Mouse (Mus musculus): ENCODE data around the gene Rab17. TPM values are rescaled to one million over a fixed set of nuclear protein-coding genes. Genes with fewer than 3 reads are reported as not detected.

Rab17 gene
- polyA plus RNA-seq (2012; fragmentation: generic; extraction: Trizol) = 0.02 TPM
- long read RNA-seq, experiment 1 = 0 reads
- long read RNA-seq, experiment 2 = 0 reads

DNA sequence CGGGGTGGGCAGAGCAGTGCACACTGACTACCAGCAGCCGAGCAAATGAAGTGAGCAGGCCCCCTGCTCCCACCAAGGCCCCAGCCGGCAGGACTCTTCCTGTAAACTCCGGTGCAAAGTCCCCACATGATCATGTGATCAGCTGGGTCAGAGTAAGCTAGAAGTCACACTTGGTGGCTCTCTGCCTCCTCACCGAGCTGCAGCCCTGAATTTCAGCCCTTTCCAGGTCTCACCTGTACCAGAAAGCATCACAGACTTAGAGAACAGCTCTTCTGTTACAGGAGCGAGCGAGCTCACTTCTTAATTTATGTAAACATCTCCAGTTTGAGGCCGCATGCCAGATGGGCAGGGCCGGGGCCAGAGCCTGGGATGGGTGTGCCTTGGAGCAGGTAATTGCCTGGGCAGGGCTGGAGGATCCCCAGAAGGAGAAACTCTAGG, at the start of gene Rab17:
Rab17 (minus strand) TSS at position 315 of the 438 bp plus-strand sequence.
- no peaks in the 10 kb centered on the region for H3K27me3 ChIP-seq (ENCODE audit: control insufficient read depth, insufficient read depth, insufficient read length)
- no peaks in the 10 kb centered on the region for H3K79me3 ChIP-seq (ENCODE audit: low read depth)
- no peak within 1 kb of the TSS for H3ac ChIP-seq (ENCODE audit: control insufficient read depth, insufficient read length, low read depth)
- TF ChIP-seq MYOD1 (IDR thresholded peaks at IDR 0.05; ENCODE audit: control insufficient read depth, insufficient read length, low read depth) (no peak), CEBPB (IDR thresholded peaks at IDR 0.05; ENCODE audit: low read depth) (no peak), USF1 (IDR thresholded peaks at IDR 0.05; ENCODE audit: low read depth) (no peak), MYOG (IDR thresholded peaks at IDR 0.05; ENCODE audit: control insufficient read depth, extremely low read depth, insufficient read length) (no peak), FOSL1 (IDR thresholded peaks at IDR 0.05; ENCODE audit: insufficient read depth, low read length, poor library complexity, severe bottlenecking) (no peak), CTCF (IDR thresholded peaks at IDR 0.05; ENCODE audit: control insufficient read depth, insufficient read depth, insufficient read length) (no peak), MAX (IDR thresholded peaks at IDR 0.05) (no peak)
- H3K36me3 ChIP-seq (ENCODE audit: control insufficient read depth, insufficient read depth) = no peaks in the 10 kb centered on the region
- no peak within 1 kb of the TSS for H3K4me3 ChIP-seq (ENCODE audit: insufficient read depth, poor library complexity, severe bottlenecking)
- H3K79me2 ChIP-seq (ENCODE audit: control insufficient read depth, insufficient read depth) = no peaks in the 10 kb centered on the region

DNA sequence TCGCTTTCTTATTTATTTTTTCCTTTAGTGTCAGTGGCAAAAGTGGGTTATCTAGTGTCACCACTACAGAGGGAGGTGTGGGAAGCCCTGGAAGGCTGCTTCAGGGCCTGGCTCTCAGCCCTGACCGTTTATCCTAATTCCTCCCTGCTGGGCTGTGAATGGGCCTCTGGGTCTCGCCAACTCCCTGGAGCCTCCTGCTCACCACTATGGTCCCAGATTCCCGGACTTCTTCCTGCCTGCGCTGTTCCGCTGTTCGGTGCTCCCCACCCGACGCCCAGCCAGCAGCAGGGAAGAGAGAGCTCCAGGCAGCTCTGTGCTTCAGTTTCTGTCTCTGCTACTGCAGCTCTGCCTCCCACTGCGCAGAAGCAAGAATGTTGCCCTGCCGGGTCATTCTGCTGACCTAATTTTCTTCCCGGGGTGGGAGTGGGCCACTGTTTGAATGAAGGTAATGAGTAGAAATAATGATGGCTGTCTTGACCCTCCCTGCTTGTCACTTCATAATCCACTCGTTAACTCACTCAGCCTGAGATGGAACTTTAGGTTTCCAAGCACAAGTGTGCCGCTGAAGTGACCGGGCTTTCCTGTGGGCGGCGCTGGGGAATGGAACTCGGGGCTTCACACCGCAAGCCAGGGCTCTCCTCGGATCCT, 47.8 kb upstream of the Rab17 start:
- Histone ChIP-seq H3K79me3 (ENCODE audit: low read depth) (peaks cover 37% of the 10 kb centered on the region), H3K4me3 (ENCODE audit: insufficient read depth, poor library complexity, severe bottlenecking) (no peak overlapping the region), H3K36me3 (ENCODE audit: control insufficient read depth, insufficient read depth) (peaks cover 4% of the 10 kb centered on the region), H3K79me2 (ENCODE audit: control insufficient read depth, insufficient read depth) (peaks cover 91% of the 10 kb centered on the region), H3K27me3 (ENCODE audit: control insufficient read depth, insufficient read depth, insufficient read length) (no peaks in the 10 kb centered on the region), H3ac (ENCODE audit: control insufficient read depth, insufficient read length, low read depth) (no peak overlapping the region)
- TF ChIP-seq CTCF (IDR thresholded peaks at IDR 0.05; ENCODE audit: control insufficient read depth, insufficient read depth, insufficient read length) (no peak), MYOD1 (IDR thresholded peaks at IDR 0.05; ENCODE audit: control insufficient read depth, insufficient read length, low read depth) (no peak), MAX (IDR thresholded peaks at IDR 0.05) (no peak), CEBPB (IDR thresholded peaks at IDR 0.05; ENCODE audit: low read depth) (no peak), MYOG (IDR thresholded peaks at IDR 0.05; ENCODE audit: control insufficient read depth, extremely low read depth, insufficient read length) (no peak), FOSL1 (IDR thresholded peaks at IDR 0.05; ENCODE audit: insufficient read depth, low read length, poor library complexity, severe bottlenecking) (no peak), USF1 (IDR thresholded peaks at IDR 0.05; ENCODE audit: low read depth) (no peak)

DNA sequence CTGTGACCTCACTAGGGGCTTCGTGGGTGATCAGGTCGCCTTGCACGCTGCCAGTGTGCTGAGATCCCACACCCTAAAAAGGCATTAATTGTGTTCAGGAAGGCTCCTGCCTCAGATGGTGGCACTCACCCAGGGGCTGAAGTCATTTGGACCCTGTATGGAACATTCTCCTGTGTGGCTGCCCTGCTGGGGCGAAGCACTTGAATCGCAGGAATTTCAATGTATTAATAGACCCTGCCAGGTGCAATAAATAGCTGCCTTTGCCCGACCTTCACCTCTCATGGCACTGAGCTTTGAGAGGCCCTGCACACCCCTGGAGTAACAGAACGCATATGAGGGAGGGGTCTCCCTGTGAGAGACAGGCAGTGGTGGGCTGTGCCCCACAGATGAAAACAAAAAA, 46.1 kb upstream of the Rab17 start:
- H3K79me2 ChIP-seq (ENCODE audit: control insufficient read depth, insufficient read depth) = peaks cover 96% of the 10 kb centered on the region
- no peak overlapping the region for H3ac ChIP-seq (ENCODE audit: control insufficient read depth, insufficient read length, low read depth)
- peaks cover 4% of the 10 kb centered on the region for H3K36me3 ChIP-seq (ENCODE audit: control insufficient read depth, insufficient read depth)
- no peak for TF ChIP-seq MYOD1 (IDR thresholded peaks at IDR 0.05; ENCODE audit: control insufficient read depth, insufficient read length, low read depth)
- TF ChIP-seq USF1 (IDR thresholded peaks at IDR 0.05; ENCODE audit: low read depth) = no peak
- TF ChIP-seq FOSL1 (IDR thresholded peaks at IDR 0.05; ENCODE audit: insufficient read depth, low read length, poor library complexity, severe bottlenecking) = no peak
- TF ChIP-seq CEBPB (IDR thresholded peaks at IDR 0.05; ENCODE audit: low read depth) = no peak
- no peak for TF ChIP-seq MAX (IDR thresholded peaks at IDR 0.05)
- no peak for TF ChIP-seq CTCF (IDR thresholded peaks at IDR 0.05; ENCODE audit: control insufficient read depth, insufficient read depth, insufficient read length)
- TF ChIP-seq MYOG (IDR thresholded peaks at IDR 0.05; ENCODE audit: control insufficient read depth, extremely low read depth, insufficient read length) = no peak
- no peak overlapping the region for H3K4me3 ChIP-seq (ENCODE audit: insufficient read depth, poor library complexity, severe bottlenecking)
- H3K79me3 ChIP-seq (ENCODE audit: low read depth) = peaks cover 36% of the 10 kb centered on the region
- H3K27me3 ChIP-seq (ENCODE audit: control insufficient read depth, insufficient read depth, insufficient read length) = no peaks in the 10 kb centered on the region

DNA sequence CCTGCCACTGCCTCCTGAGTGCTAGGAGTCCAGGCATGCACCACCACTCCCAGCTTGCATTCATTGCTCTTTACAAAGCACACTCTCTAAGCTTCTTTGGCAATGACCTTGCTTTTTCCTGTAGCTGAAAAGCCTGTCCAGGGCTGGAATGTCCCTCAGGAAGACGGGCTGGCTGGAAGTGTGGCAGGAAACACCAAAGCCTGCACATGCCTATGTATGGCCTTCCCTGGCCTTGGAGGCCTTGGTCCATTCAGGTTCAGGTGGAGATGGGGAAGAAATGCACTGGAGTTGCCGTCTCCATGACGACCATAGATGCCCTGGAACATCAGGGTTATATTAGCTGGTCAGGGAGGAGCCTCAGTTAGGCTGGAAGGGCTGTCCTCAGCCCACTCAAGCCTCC, 44.3 kb upstream of the Rab17 start:
- TF ChIP-seq MYOD1 (IDR thresholded peaks at IDR 0.05; ENCODE audit: control insufficient read depth, insufficient read length, low read depth) (no peak), USF1 (IDR thresholded peaks at IDR 0.05; ENCODE audit: low read depth) (no peak), CTCF (IDR thresholded peaks at IDR 0.05; ENCODE audit: control insufficient read depth, insufficient read depth, insufficient read length) (no peak), MYOG (IDR thresholded peaks at IDR 0.05; ENCODE audit: control insufficient read depth, extremely low read depth, insufficient read length) (no peak), MAX (IDR thresholded peaks at IDR 0.05) (no peak), CEBPB (IDR thresholded peaks at IDR 0.05; ENCODE audit: low read depth) (no peak), FOSL1 (IDR thresholded peaks at IDR 0.05; ENCODE audit: insufficient read depth, low read length, poor library complexity, severe bottlenecking) (no peak)
- Histone ChIP-seq H3ac (ENCODE audit: control insufficient read depth, insufficient read length, low read depth) (no peak overlapping the region), H3K79me2 (ENCODE audit: control insufficient read depth, insufficient read depth) (peaks cover 96% of the 10 kb centered on the region), H3K79me3 (ENCODE audit: low read depth) (peaks cover 36% of the 10 kb centered on the region), H3K36me3 (ENCODE audit: control insufficient read depth, insufficient read depth) (no peaks in the 10 kb centered on the region), H3K4me3 (ENCODE audit: insufficient read depth, poor library complexity, severe bottlenecking) (no peak overlapping the region), H3K27me3 (ENCODE audit: control insufficient read depth, insufficient read depth, insufficient read length) (no peaks in the 10 kb centered on the region)

DNA sequence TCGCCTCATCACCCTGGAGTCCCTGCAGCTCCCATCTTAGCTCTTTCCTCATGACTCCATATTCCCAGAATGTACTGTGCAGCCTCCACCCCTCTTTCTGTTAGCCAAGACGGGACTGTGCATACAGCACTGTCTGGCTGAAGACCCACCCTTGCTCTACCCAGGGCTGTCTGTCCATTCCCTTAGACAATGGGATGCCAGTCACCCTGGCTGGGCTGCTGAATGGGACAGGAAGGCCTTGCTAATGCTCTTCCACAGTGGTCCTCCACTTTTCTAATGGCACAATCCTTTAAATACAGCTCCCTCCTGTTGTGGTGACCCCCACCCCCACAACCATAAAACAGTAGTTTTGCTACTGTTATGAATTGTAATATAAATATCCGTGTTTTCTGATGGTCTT, 41.9 kb upstream of the Rab17 start:
- Histone ChIP-seq H3ac (ENCODE audit: control insufficient read depth, insufficient read length, low read depth) (no peak overlapping the region), H3K36me3 (ENCODE audit: control insufficient read depth, insufficient read depth) (no peaks in the 10 kb centered on the region), H3K79me3 (ENCODE audit: low read depth) (peaks cover 49% of the 10 kb centered on the region), H3K4me3 (ENCODE audit: insufficient read depth, poor library complexity, severe bottlenecking) (no peak overlapping the region), H3K79me2 (ENCODE audit: control insufficient read depth, insufficient read depth) (peaks cover 99% of the 10 kb centered on the region), H3K27me3 (ENCODE audit: control insufficient read depth, insufficient read depth, insufficient read length) (no peaks in the 10 kb centered on the region)
- TF ChIP-seq MAX (IDR thresholded peaks at IDR 0.05) (no peak), MYOG (IDR thresholded peaks at IDR 0.05; ENCODE audit: control insufficient read depth, extremely low read depth, insufficient read length) (no peak), MYOD1 (IDR thresholded peaks at IDR 0.05; ENCODE audit: control insufficient read depth, insufficient read length, low read depth) (no peak), FOSL1 (IDR thresholded peaks at IDR 0.05; ENCODE audit: insufficient read depth, low read length, poor library complexity, severe bottlenecking) (no peak), CEBPB (IDR thresholded peaks at IDR 0.05; ENCODE audit: low read depth) (no peak), USF1 (IDR thresholded peaks at IDR 0.05; ENCODE audit: low read depth) (no peak), CTCF (IDR thresholded peaks at IDR 0.05; ENCODE audit: control insufficient read depth, insufficient read depth, insufficient read length) (no peak)
